In genomic region chr8:106338741-106339209, GRCm38 (mm10) we compare ENCODE assay signal across 8 mouse cellular contexts. TPM values are rescaled to one million over a fixed set of nuclear protein-coding genes. Genes with fewer than 3 reads are reported as not detected.
DNase-seq lines count a peak whose midpoint lies in the region; ATAC-seq and TF ChIP-seq lines count a peak whose summit lies in the region.

No protein-coding gene starts in this region.

- H3K4me2 ChIP-seq in heart, embryonic 13.5 days, result peak overlapping the region; percentile 71
- peak overlapping the region; percentile 66 for H3K4me2 ChIP-seq in liver, embryonic 15.5 days
- H3K4me2 ChIP-seq in neural tube, embryonic 15.5 days, result peak overlapping the region; percentile 67

- WGBS in heart, embryonic 13.5 days, result 39% methylated on average over 8 of the region's 8 CpGs
- WGBS in liver, embryonic 15.5 days (ENCODE audit: insufficient replicate concordance), result 21% methylated on average over 8 of the region's 8 CpGs
- 37% methylated on average over 8 of the region's 8 CpGs for WGBS in neural tube, embryonic 15.5 days

- H3K9me3 ChIP-seq in heart, embryonic 13.5 days, result no peaks in the 10 kb centered on the region
- H3K9me3 ChIP-seq in liver, embryonic 15.5 days (replicated peaks), result no peaks in the 10 kb centered on the region
- no peaks in the 10 kb centered on the region for H3K9me3 ChIP-seq in neural tube, embryonic 15.5 days (replicated peaks)

- peaks cover 34% of the 10 kb centered on the region for H3K27me3 ChIP-seq in heart, embryonic 13.5 days (replicated peaks)
- peaks cover 34% of the 10 kb centered on the region for H3K27me3 ChIP-seq in liver, embryonic 15.5 days
- H3K27me3 ChIP-seq in neural tube, embryonic 15.5 days (replicated peaks), result no peaks in the 10 kb centered on the region

- TF ChIP-seq POLR2A in bone marrow macrophage, adult 2 months (IDR thresholded peaks at IDR 0.05; ENCODE audit: borderline replicate concordance, low read depth, low read length), result no peak

- H3K4me3 ChIP-seq in bone marrow macrophage, adult 2 months (ENCODE audit: insufficient read depth, low read length), result peak overlapping the region; percentile 68
- peak overlapping the region; percentile 66 for H3K4me3 ChIP-seq in heart, embryonic 13.5 days
- peak overlapping the region; percentile 54; the same call in 1 of the 2 replicates for H3K4me3 ChIP-seq in liver, embryonic 15.5 days (replicated peaks)
- peak overlapping the region; percentile 81 for H3K4me3 ChIP-seq in neural tube, embryonic 15.5 days (replicated peaks)

- H3K4me1 ChIP-seq in bone marrow macrophage, adult 2 months (ENCODE audit: control insufficient read depth, insufficient read depth, low read length), result peaks cover 23% of the 10 kb centered on the region
- H3K4me1 ChIP-seq in heart, embryonic 13.5 days, result peaks cover 33% of the 10 kb centered on the region
- H3K4me1 ChIP-seq in liver, embryonic 15.5 days (replicated peaks), result peaks cover 6% of the 10 kb centered on the region
- peaks cover 36% of the 10 kb centered on the region for H3K4me1 ChIP-seq in neural tube, embryonic 15.5 days

- no peaks in the 10 kb centered on the region for H3K36me3 ChIP-seq in heart, embryonic 13.5 days
- no peaks in the 10 kb centered on the region for H3K36me3 ChIP-seq in liver, embryonic 15.5 days (replicated peaks)
- no peaks in the 10 kb centered on the region for H3K36me3 ChIP-seq in neural tube, embryonic 15.5 days

- no peak for ATAC-seq in CD4-positive, CD25-positive, alpha-beta regulatory T cell, adult 4 months
- no peak for ATAC-seq in heart, embryonic 13.5 days (ENCODE audit: extremely low read depth, insufficient number of reproducible peaks, low FRiP score, low TSS enrichment)
- ATAC-seq in liver, embryonic 15.5 days (ENCODE audit: insufficient read depth), result no peak
- ATAC-seq in neural tube, embryonic 15.5 days (ENCODE audit: low FRiP score), result no peak

- no peak for TF ChIP-seq CTCF in bone marrow macrophage, adult 2 months (IDR thresholded peaks at IDR 0.05; ENCODE audit: low read depth, low read length)

- peak; percentile 5 for DNase-seq in CD4-positive, CD25-positive, alpha-beta regulatory T cell, adult 2 months (ENCODE audit: low read depth, low spot score)
- no peak for DNase-seq in layer of hippocampus, postnatal 14 days (ENCODE audit: low spot score in 2 of 2)
- no peak for DNase-seq in frontal cortex, postnatal 25 days (ENCODE audit: low spot score in 2 of 2)

- H3K9ac ChIP-seq in heart, embryonic 13.5 days, result peak overlapping the region; percentile 79
- H3K9ac ChIP-seq in liver, embryonic 15.5 days, result no peak overlapping the region
- H3K9ac ChIP-seq in neural tube, embryonic 15.5 days (replicated peaks), result peak overlapping the region; percentile 51; the same call in 1 of the 2 replicates

- peak overlapping the region; percentile 86 for H3K27ac ChIP-seq in bone marrow macrophage, adult 2 months (ENCODE audit: insufficient read depth, low read depth, low read length)
- H3K27ac ChIP-seq in heart, embryonic 13.5 days (replicated peaks), result 0 out of 2 replicates have a peak overlapping the region, but pooled peaks have one; percentile 42
- H3K27ac ChIP-seq in liver, embryonic 15.5 days (replicated peaks), result no peak overlapping the region
- H3K27ac ChIP-seq in neural tube, embryonic 15.5 days (replicated peaks), result peak overlapping the region; percentile 92; the same call in 1 of the 2 replicates

RNA-seq across cellular contexts. Expression of gene Smpd3, which starts 1.0 kb away (rescaled TPM):
- under 1 TPM in 1 of 2 experiments, not detected in 1; 0.07 TPM for polyA plus RNA-seq in CD4-positive, CD25-positive, alpha-beta regulatory T cell, adult 4 months (2017; shearing (Covaris generic))
- 0.77 and 1.0 TPM in 2 replicates for polyA plus RNA-seq in bone marrow macrophage, adult 2 months (2012; ENCODE audit: insufficient read depth, insufficient read length, missing spikeins)
- polyA plus RNA-seq in heart, embryonic 13.5 days (2015; fragmentation: Nextera tagmentation; extraction: Ambion mirVana), result 1.6 and 2.0 TPM in 2 replicates
- 0.54 and 0.56 TPM in 2 replicates for polyA plus RNA-seq in liver, embryonic 15.5 days (2015; fragmentation: Nextera tagmentation; extraction: Ambion mirVana)
- 45.1 and 50.1 TPM in 2 replicates for polyA plus RNA-seq in neural tube, embryonic 15.5 days (2015; fragmentation: Nextera tagmentation; extraction: Ambion mirVana)
- total RNA-seq in layer of hippocampus, postnatal 14 days (2021), result 100 to 1,000 TPM; 105 to 107 TPM

Comparison
In these comparisons a context has a peak if more than half of its experiments do, and no peak if none do; other contexts are left out.
1. RNA of gene Smpd3, which starts 1.0 kb away (polyA plus RNA-seq): 45.1 to 50.1 TPM in neural tube, embryonic 15.5 days; 1.6 to 2.0 TPM in heart, embryonic 13.5 days, 0.77 to 1.0 TPM in bone marrow macrophage, adult 2 months, 0.54 to 0.56 TPM in liver, embryonic 15.5 days and 0.07 TPM in CD4-positive, CD25-positive, alpha-beta regulatory T cell, adult 4 months; every median in the first group is over 10 times any median in the second.
2. Peak in every context shown above with its lines, with median percentiles within 50 percentile points of each other: H3K4me3 ChIP-seq and H3K4me2 ChIP-seq.